Mouse (Mus musculus) spleen, adult 2 months (tissue): Measurements from ENCODE around the gene Prkcb.

ENCODE experiments used
- CTCF ChIP-seq: fragments of 200-500 bp; IDR thresholded peaks from 2 replicates; pipeline ENCODE4 v1.5.1; 2011; ENCODE audit warnings: mild to moderate bottlenecking, inconsistent platforms; ENCODE audit not compliant: insufficient read depth, insufficient read length, insufficient replicate concordance; ENCODE audit errors: extremely low read depth
- POLR2A ChIP-seq: fragments of 200-500 bp; IDR thresholded peaks from 2 replicates; pipeline ENCODE4 v1.6.1; 2011; ENCODE audit warnings: low read depth, low read length, inconsistent platforms

GRCm38 (mm10) chr7:122309909-122310725 lies 21.6 kb downstream of the Prkcb start:
- no peak for TF ChIP-seq CTCF
- no peak for TF ChIP-seq POLR2A
